Mouse (Mus musculus) liver, embryonic 12.5 days (tissue): Measurements from ENCODE around the gene Gjc1. TPM values are rescaled to one million over a fixed set of nuclear protein-coding genes. Genes with fewer than 3 reads are reported as not detected.

Experiments
- ATAC-seq: fragments of 200-750 bp; cut with Nextera tagmentation; 2 replicates; pipeline ENCODE4 v1.8.0; 2017; ENCODE audit warnings: moderate number of reproducible peaks, mild to moderate bottlenecking, moderate library complexity
- H3K27ac ChIP-seq: fragments of 300-500 bp; sonication (generic); 2 replicates; pipeline ENCODE4 v1.5.1; 2016; ENCODE audit warnings: mild to moderate bottlenecking
- H3K27me3 ChIP-seq: fragments of 300-500 bp; sonication (generic); replicated peaks from 2 replicates; pipeline ENCODE4 v1.6.1; 2016; ENCODE audit warnings: mild to moderate bottlenecking, moderate library complexity
- H3K36me3 ChIP-seq: fragments of 300-500 bp; sonication (generic); 2 replicates; pipeline ENCODE4 v1.6.1; 2016; ENCODE audit warnings: mild to moderate bottlenecking, moderate library complexity
- H3K4me1 ChIP-seq: fragments of 300-500 bp; sonication (generic); 2 replicates; pipeline ENCODE4 v1.6.1; 2016
- H3K4me2 ChIP-seq: fragments of 300-500 bp; sonication (generic); 2 replicates; pipeline ENCODE4 v1.6.1; 2016; ENCODE audit warnings: mild to moderate bottlenecking, moderate library complexity
- H3K4me3 ChIP-seq: fragments of 300-500 bp; sonication (generic); 2 replicates; pipeline ENCODE4 v1.5.1; 2016; ENCODE audit warnings: mild to moderate bottlenecking, moderate library complexity
- H3K9ac ChIP-seq: fragments of 300-500 bp; sonication (generic); 2 replicates; pipeline ENCODE4 v1.6.1; 2016; ENCODE audit warnings: mild to moderate bottlenecking, moderate library complexity
- H3K9me3 ChIP-seq: fragments of 300-500 bp; sonication (generic); replicated peaks from 2 replicates; pipeline ENCODE4 v1.6.1; 2016; ENCODE audit warnings: mild to moderate bottlenecking, moderate library complexity
- WGBS: fragments of 180-500 bp; shearing (Covaris S2); methylation state at CpG from one replicate; pipeline ENCODE4 v1.1.7; 2016; ENCODE audit not compliant: insufficient replicate concordance; 5-methylcytosine and 5-hydroxymethylcytosine counted together
- polyA plus RNA-seq: library from polyadenylated mRNA; unstranded; fragments of >200 nt; fragmentation: Nextera tagmentation; extraction: Ambion mirVana; gene quantifications from 2 replicates; pipeline ENCODE4 v1.2.1, GENCODE M21; 2016

The Gjc1 gene
- polyA plus RNA-seq, 1 experiment from 2014 or later, result 8.7 TPM

- Histone ChIP-seq H3K4me3 (no peak overlapping the region), H3K4me1 (no peaks in the 10 kb centered on the region), H3K9ac (no peak overlapping the region), H3K4me2 (no peak overlapping the region), H3K27ac (no peak overlapping the region), H3K36me3 (no peaks in the 10 kb centered on the region), H3K27me3 (peaks cover 9% of the 10 kb centered on the region), H3K9me3 (no peaks in the 10 kb centered on the region)
- ATAC-seq, result no peak
- 70% methylated on average over 4 of the region's 4 CpGs for WGBS
Measured at GRCm38 (mm10) chr11:102810721-102811485, 8.6 kb downstream of the Gjc1 start.

GRCm38 (mm10) chr11:102808246-102808645 is 11.3 kb downstream of the Gjc1 start:
- H3K36me3 ChIP-seq, result no peaks in the 10 kb centered on the region
- H3K4me3 ChIP-seq, result no peak overlapping the region
- no peak overlapping the region for H3K27ac ChIP-seq
- H3K4me2 ChIP-seq, result no peak overlapping the region
- H3K27me3 ChIP-seq, result no peaks in the 10 kb centered on the region; the same call in 1 of the 2 replicates
- H3K4me1 ChIP-seq, result no peaks in the 10 kb centered on the region
- H3K9ac ChIP-seq, result no peak overlapping the region
- 32% methylated on average over 5 of the region's 5 CpGs for WGBS
- no peak for ATAC-seq
- no peaks in the 10 kb centered on the region for H3K9me3 ChIP-seq

- H3K27me3 ChIP-seq, result no peaks in the 10 kb centered on the region
- 79% methylated on average over 5 of the region's 5 CpGs for WGBS
- H3K4me1 ChIP-seq, result no peaks in the 10 kb centered on the region
- H3K27ac ChIP-seq, result no peak overlapping the region
- no peak for ATAC-seq
- H3K9me3 ChIP-seq, result no peaks in the 10 kb centered on the region
- no peak overlapping the region for H3K4me2 ChIP-seq
- H3K9ac ChIP-seq, result no peak overlapping the region
- H3K4me3 ChIP-seq, result no peak overlapping the region
- H3K36me3 ChIP-seq, result no peaks in the 10 kb centered on the region
Measured at GRCm38 (mm10) chr11:102803453-102803852, 16.0 kb downstream of the Gjc1 start.

DNA sequence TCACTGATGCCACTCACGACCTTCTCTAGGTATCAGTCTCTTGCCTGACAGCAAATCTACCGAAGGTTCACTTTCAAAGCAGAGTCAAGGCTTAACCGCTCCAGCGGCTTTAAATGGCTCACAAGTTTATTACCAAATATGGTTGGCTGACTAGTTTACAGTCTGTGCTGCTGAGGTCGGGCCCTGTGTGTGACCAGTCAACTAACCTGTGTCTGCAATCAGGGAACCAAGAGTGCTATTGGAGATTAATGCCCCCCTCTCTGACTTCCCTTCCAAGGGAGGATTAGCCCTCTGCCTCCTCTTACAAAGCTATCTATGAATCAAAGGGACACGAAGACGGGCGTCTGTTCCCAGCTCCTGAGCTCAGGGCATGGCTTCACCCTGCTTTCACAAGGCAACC is 25.3 kb downstream of the Gjc1 start:
- H3K4me1 ChIP-seq, result no peaks in the 10 kb centered on the region
- ATAC-seq, result no peak
- no peaks in the 10 kb centered on the region for H3K36me3 ChIP-seq
- no peak overlapping the region for H3K9ac ChIP-seq
- H3K27ac ChIP-seq, result no peak overlapping the region
- WGBS, result 53% methylated on average over 8 of the region's 8 CpGs
- no peak overlapping the region for H3K4me2 ChIP-seq
- no peak overlapping the region for H3K4me3 ChIP-seq
- H3K27me3 ChIP-seq, result no peaks in the 10 kb centered on the region
- no peaks in the 10 kb centered on the region for H3K9me3 ChIP-seq

DNA sequence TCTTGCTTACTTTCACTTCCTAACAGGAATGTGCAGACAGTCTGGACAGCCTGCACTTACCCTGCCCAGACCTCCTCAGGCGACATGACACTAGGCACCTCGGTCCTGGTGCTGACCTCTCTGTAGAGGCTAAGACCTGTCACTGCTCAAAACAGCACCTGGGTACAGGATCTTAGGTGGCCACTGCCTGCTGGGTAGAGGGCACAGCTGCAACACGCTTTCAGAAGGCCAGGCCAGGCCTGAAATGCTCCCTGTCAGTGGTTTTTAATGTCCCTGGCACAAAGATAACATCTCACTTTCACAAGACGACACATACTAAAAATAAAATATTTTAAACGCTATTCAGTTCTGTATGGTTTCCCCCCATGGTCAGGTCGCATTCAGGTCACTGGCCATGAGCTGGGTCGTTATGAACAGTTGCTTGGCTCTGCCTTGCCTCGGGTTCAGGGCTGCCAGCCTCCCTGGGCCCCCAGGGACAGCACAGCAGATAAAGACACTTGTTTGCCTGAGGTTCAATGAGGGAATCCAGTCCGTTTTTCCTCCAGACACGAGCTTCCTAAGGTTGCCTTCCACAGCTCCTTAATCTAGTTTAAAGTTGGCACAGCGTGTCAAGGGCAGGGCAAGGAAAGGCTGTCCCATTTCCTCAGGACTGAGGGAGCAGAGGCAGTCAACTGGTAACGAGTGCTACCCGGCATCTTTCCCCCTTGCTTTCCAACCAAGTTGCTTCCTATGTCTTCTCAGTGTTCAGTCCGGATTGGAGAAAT is 27.6 kb downstream of the Gjc1 start:
- ATAC-seq, result no peak
- 55% methylated on average over 14 of the region's 14 CpGs for WGBS
- Histone ChIP-seq H3K9me3 (no peaks in the 10 kb centered on the region), H3K27me3 (no peaks in the 10 kb centered on the region), H3K27ac (no peak overlapping the region), H3K4me3 (no peak overlapping the region), H3K36me3 (no peaks in the 10 kb centered on the region), H3K4me2 (no peak overlapping the region), H3K9ac (no peak overlapping the region), H3K4me1 (no peaks in the 10 kb centered on the region)

DNA sequence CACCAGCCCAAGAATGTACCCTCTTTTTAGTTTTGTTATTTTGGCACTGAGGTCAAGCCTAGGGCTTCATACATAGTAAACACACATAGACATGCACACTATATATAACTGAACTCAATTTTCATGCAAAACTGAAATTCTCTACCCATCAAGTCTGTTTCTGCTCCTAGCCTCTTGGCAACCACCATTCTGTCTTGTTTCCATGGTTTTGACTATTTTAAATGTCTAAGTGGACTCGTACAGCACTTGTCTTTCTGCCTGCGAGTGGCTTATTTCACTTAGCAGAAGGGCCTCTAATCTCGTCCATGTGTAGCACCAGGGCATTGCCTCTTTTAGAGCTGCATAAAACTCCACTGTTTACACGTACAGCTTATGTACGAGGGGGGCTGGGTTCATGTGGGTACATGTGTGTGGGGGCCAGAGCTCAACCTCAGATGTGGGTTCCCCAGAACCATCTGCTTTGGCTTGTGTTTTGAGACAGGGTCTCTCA is 31.8 kb downstream of the Gjc1 start:
- H3K27ac ChIP-seq, result no peak overlapping the region
- 63% methylated on average over 5 of the region's 5 CpGs for WGBS
- no peaks in the 10 kb centered on the region for H3K9me3 ChIP-seq
- H3K27me3 ChIP-seq, result peaks cover 22% of the 10 kb centered on the region; the same call in 1 of the 2 replicates
- H3K36me3 ChIP-seq, result no peaks in the 10 kb centered on the region
- no peak for ATAC-seq
- H3K9ac ChIP-seq, result no peak overlapping the region
- H3K4me2 ChIP-seq, result no peak overlapping the region
- no peak overlapping the region for H3K4me3 ChIP-seq
- H3K4me1 ChIP-seq, result no peaks in the 10 kb centered on the region

DNA sequence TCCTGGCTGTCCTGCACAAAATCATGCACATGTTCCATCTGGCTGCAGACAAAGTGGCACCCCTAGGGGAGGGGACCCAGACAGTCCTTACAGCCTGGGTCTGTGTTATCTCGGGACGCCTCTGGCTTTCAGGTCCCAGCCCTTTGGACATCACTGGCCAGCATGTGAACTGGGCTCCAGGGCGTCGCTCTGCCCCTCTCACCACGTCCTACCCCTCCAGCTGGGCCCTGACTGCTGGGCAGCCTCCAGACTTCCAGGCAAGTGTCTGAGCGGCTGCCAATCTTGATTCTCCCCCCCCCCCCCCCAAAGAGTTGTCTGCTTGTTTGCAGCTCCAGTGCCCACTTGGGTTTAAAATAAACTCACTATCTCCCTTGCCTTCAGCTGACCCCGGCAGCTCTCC is 36.1 kb downstream of the Gjc1 start:
- Histone ChIP-seq H3K27me3 (peaks cover 47% of the 10 kb centered on the region), H3K9ac (no peak overlapping the region), H3K4me1 (0 out of 2 replicates have a peak, but pooled peaks cover 11% of the 10 kb centered on the region), H3K4me2 (no peak overlapping the region), H3K9me3 (no peaks in the 10 kb centered on the region), H3K4me3 (no peak overlapping the region), H3K27ac (no peak overlapping the region), H3K36me3 (no peaks in the 10 kb centered on the region)
- no peak for ATAC-seq
- 56% methylated on average over 7 of the region's 7 CpGs for WGBS

DNA sequence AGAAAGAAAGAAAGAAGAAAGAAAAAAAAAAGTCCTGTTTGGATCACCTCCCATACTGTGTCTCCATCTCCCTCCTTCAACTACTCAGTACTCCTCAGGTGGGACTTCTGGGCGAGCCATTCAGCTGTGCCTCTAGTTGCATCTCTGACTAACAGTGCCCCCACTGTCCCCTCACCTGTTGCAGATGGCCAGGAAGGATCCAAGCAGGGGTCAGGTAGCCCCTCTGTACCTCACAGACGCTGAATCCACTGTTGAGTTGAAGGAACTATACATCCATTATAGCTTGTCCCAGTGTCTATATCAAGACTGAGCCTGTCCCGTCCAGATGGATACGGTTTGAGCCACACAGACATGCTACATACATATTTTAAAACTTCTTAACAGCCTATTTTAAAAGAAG is 38.0 kb downstream of the Gjc1 start:
- Histone ChIP-seq H3K36me3 (no peaks in the 10 kb centered on the region), H3K4me3 (no peak overlapping the region), H3K27me3 (peaks cover 60% of the 10 kb centered on the region), H3K4me1 (peaks cover 18% of the 10 kb centered on the region; the same call in 1 of the 2 replicates), H3K9ac (no peak overlapping the region), H3K9me3 (no peaks in the 10 kb centered on the region), H3K4me2 (no peak overlapping the region), H3K27ac (no peak overlapping the region)
- 62% methylated on average over 4 of the region's 4 CpGs for WGBS
- no peak for ATAC-seq

- H3K4me3 ChIP-seq, result no peak overlapping the region
- no peak for ATAC-seq
- H3K36me3 ChIP-seq, result no peaks in the 10 kb centered on the region
- H3K4me2 ChIP-seq, result no peak overlapping the region
- H3K27ac ChIP-seq, result no peak overlapping the region
- H3K9ac ChIP-seq, result no peak overlapping the region
- WGBS, result 45% methylated on average over 10 of the region's 10 CpGs
- peaks cover 18% of the 10 kb centered on the region; the same call in 1 of the 2 replicates for H3K4me1 ChIP-seq
- H3K9me3 ChIP-seq, result no peaks in the 10 kb centered on the region
- peaks cover 66% of the 10 kb centered on the region for H3K27me3 ChIP-seq
Measured at GRCm38 (mm10) chr11:102780986-102781351, 38.5 kb downstream of the Gjc1 start.

DNA sequence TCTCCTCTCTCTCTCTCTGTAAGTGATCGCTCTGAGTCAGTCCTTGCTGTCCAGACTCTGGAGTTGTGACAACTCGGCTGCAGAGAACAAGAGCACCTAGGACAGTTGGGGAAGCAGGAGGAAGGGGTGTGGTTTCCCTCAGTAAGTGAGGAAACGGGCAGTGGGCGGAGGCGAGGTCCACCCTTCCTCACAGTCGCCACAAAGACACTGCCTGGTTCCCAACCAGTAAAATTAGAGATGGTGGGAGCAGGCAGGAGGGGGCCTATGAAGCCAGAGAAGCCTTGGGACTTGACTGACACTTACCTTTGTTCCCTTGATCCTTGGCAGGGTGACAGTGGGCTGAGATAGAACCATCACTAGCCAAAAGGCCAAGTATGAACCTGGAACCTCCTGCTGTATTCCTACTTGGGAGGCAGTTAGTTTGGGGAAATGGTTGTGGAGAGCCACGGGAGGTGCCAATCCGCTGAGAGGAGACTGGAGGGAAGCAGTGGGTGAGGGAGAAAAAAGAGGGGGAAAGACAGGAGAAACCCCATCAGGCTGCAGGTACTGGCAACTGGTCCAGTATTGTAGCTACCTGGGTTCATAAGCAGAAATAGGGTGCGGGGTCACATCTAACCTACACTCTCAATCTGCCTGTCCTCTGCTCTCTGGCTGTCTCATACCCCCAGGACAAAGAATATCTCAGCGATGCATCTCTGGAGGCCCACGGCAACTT is 39.1 kb downstream of the Gjc1 start:
- no peak overlapping the region for H3K27ac ChIP-seq
- H3K9ac ChIP-seq, result no peak overlapping the region
- no peaks in the 10 kb centered on the region for H3K9me3 ChIP-seq
- H3K4me3 ChIP-seq, result no peak overlapping the region
- H3K4me1 ChIP-seq, result peaks cover 18% of the 10 kb centered on the region; the same call in 1 of the 2 replicates
- H3K4me2 ChIP-seq, result no peak overlapping the region
- WGBS, result 22% methylated on average over 11 of the region's 11 CpGs
- peaks cover 69% of the 10 kb centered on the region for H3K27me3 ChIP-seq
- no peaks in the 10 kb centered on the region for H3K36me3 ChIP-seq
- no peak for ATAC-seq

DNA sequence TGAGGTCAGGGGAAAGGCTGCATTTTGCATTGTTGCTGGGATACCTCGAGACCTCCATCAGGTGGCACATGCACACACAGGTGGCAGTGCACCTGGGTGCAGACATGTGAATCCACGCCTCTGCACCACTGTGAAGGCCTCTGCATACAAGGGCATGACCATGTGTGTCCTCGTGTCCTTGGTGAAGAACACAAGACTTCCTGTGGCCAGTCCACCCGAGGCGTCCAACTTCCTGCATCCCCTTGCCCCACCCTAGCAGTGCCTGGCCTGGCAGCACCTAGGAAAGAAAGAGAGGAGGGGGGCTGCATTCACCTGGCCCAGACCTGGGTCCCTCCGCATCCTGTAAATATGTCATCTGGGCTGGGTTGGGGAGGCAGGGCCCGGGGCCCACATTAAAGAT is 39.7 kb downstream of the Gjc1 start:
- WGBS, result 51% methylated on average over 7 of the region's 7 CpGs
- Histone ChIP-seq H3K27ac (no peak overlapping the region), H3K4me3 (no peak overlapping the region), H3K4me2 (no peak overlapping the region), H3K9me3 (no peaks in the 10 kb centered on the region), H3K27me3 (peaks cover 70% of the 10 kb centered on the region), H3K9ac (no peak overlapping the region), H3K36me3 (no peaks in the 10 kb centered on the region), H3K4me1 (peaks cover 19% of the 10 kb centered on the region; the same call in 1 of the 2 replicates)
- ATAC-seq, result no peak
